Comparison of ENCODE assay signal across 8 mouse cellular contexts in genomic region chr16:87501304-87502078, GRCm38 (mm10). TPM values are rescaled to one million over a fixed set of nuclear protein-coding genes. Genes with fewer than 3 reads are reported as not detected.
DNase-seq lines count a peak whose midpoint lies in the region; ATAC-seq lines count a peak whose summit lies in the region.

No protein-coding gene starts in this region.

- 69% methylated on average over 13 of the region's 13 CpGs for WGBS in hindbrain, embryonic 11.5 days
- WGBS in hindbrain, embryonic 13.5 days: 66% methylated on average over 13 of the region's 13 CpGs

- no peaks in the 10 kb centered on the region for H3K27me3 ChIP-seq in hindbrain, embryonic 11.5 days (ENCODE audit: control insufficient read depth, insufficient read depth, low read length)
- H3K27me3 ChIP-seq in hindbrain, embryonic 13.5 days: no peaks in the 10 kb centered on the region

- DNase-seq in hindbrain, embryonic 11.5 days (ENCODE audit: low spot score): no peak
- DNase-seq in c-Kit-positive CD71-negative TER-119-negative erythroid progenitor cells, embryonic 14.5 days (ENCODE audit: low read depth): peak; percentile 22
- DNase-seq in heart, postnatal 14 days: peak; percentile 10 to 39
- DNase-seq in lung, postnatal 4 days: peak; percentile 28 to 56
- no peak for DNase-seq in left cerebral cortex, adult 18-20 months (ENCODE audit: low spot score in 2 of 2)
- DNase-seq in thymus, postnatal 14 days: no peak

- no peaks in the 10 kb centered on the region for H3K9me3 ChIP-seq in hindbrain, embryonic 11.5 days (ENCODE audit: control insufficient read depth, low read length)
- no peaks in the 10 kb centered on the region for H3K9me3 ChIP-seq in hindbrain, embryonic 13.5 days

- H3K27ac ChIP-seq in hindbrain, embryonic 11.5 days (ENCODE audit: low read depth, low read length): no peak overlapping the region
- H3K27ac ChIP-seq in hindbrain, embryonic 13.5 days: no peak overlapping the region

- H3K4me2 ChIP-seq in hindbrain, embryonic 11.5 days (replicated peaks; ENCODE audit: low read depth, low read length): no peak overlapping the region
- H3K4me2 ChIP-seq in hindbrain, embryonic 13.5 days: no peak overlapping the region

- no peak overlapping the region for H3K4me3 ChIP-seq in hindbrain, embryonic 11.5 days (ENCODE audit: low read depth, low read length)
- no peak overlapping the region for H3K4me3 ChIP-seq in hindbrain, embryonic 13.5 days

- no peaks in the 10 kb centered on the region for H3K36me3 ChIP-seq in hindbrain, embryonic 11.5 days (ENCODE audit: control insufficient read depth, insufficient read depth, low read length)
- H3K36me3 ChIP-seq in hindbrain, embryonic 13.5 days: no peaks in the 10 kb centered on the region

- H3K9ac ChIP-seq in hindbrain, embryonic 11.5 days (ENCODE audit: low read depth, low read length): no peak overlapping the region
- H3K9ac ChIP-seq in hindbrain, embryonic 13.5 days: no peak overlapping the region

- no peaks in the 10 kb centered on the region for H3K4me1 ChIP-seq in hindbrain, embryonic 11.5 days (replicated peaks; ENCODE audit: control insufficient read depth, insufficient read depth, low read length)
- H3K4me1 ChIP-seq in hindbrain, embryonic 13.5 days (replicated peaks): peaks cover 10% of the 10 kb centered on the region

- intact Hi-C loops in heart, postnatal 14 days (cut with DNase I): no loop called here

- peak; percentile 25; the same call in 1 of the 2 replicates for ATAC-seq in hindbrain, embryonic 11.5 days (ENCODE audit: low FRiP score)
- ATAC-seq in hindbrain, embryonic 13.5 days (ENCODE audit: low FRiP score): no peak
- no peak for ATAC-seq in erythroblast, adult 5-6 weeks (replicated peaks; ENCODE audit: low FRiP score, poor library complexity, severe bottlenecking)

RNA-seq across cellular contexts. Expression of gene Cct8, which starts 5.8 kb away (rescaled TPM):
- 656 and 686 TPM in 2 replicates for polyA plus RNA-seq in hindbrain, embryonic 11.5 days (2014; fragmentation: Nextera tagmentation; extraction: Ambion mirVana)
- polyA plus RNA-seq in hindbrain, embryonic 13.5 days (2015; fragmentation: Nextera tagmentation; extraction: Ambion mirVana): 446 and 454 TPM in 2 replicates
- total RNA-seq in heart, postnatal 14 days (2021): 100 to 1,000 TPM; 154 to 165 TPM
- 100 to 1,000 TPM; 180 to 183 TPM for total RNA-seq in left cerebral cortex, adult 18-20 months (2021)
- total RNA-seq in erythroblast, adult 5-6 weeks (2015; ENCODE audit: low replicate concordance): 81.5 and 105 TPM in 2 replicates
- 130 and 164 TPM in 2 replicates for total RNA-seq in erythroblast, adult 5-6 weeks (2017; ENCODE audit: low replicate concordance)

RNA-seq across cellular contexts. Expression of gene Usp16, which starts 47.0 kb away (rescaled TPM):
- polyA plus RNA-seq in hindbrain, embryonic 11.5 days (2014; fragmentation: Nextera tagmentation; extraction: Ambion mirVana): 45.8 and 58.1 TPM in 2 replicates
- polyA plus RNA-seq in hindbrain, embryonic 13.5 days (2015; fragmentation: Nextera tagmentation; extraction: Ambion mirVana): 52.6 and 54.3 TPM in 2 replicates
- 10 to 100 TPM; 34.6 to 46.0 TPM for total RNA-seq in heart, postnatal 14 days (2021)
- 10 to 100 TPM; 36.7 to 44.2 TPM for total RNA-seq in left cerebral cortex, adult 18-20 months (2021)
- 14.4 and 52.5 TPM in 2 replicates for total RNA-seq in erythroblast, adult 5-6 weeks (2015; ENCODE audit: low replicate concordance)
- total RNA-seq in erythroblast, adult 5-6 weeks (2017; ENCODE audit: low replicate concordance): 9.0 and 14.2 TPM in 2 replicates

RNA-seq across cellular contexts. Expression of gene Map3k7cl, which starts 51.6 kb away (rescaled TPM):
- 0.11 TPM in 1 of 2 replicates, not detected in the other for polyA plus RNA-seq in hindbrain, embryonic 11.5 days (2014; fragmentation: Nextera tagmentation; extraction: Ambion mirVana)
- polyA plus RNA-seq in hindbrain, embryonic 13.5 days (2015; fragmentation: Nextera tagmentation; extraction: Ambion mirVana): 0.10 TPM in 1 of 2 replicates, not detected in the other
- total RNA-seq in heart, postnatal 14 days (2021): 1 to 10 TPM; 2.7 to 3.6 TPM
- under 1 TPM; 0.37 to 0.47 TPM for total RNA-seq in left cerebral cortex, adult 18-20 months (2021)
- not detected in 2 replicates for total RNA-seq in erythroblast, adult 5-6 weeks (2015; ENCODE audit: low replicate concordance)
- not detected in 2 replicates for total RNA-seq in erythroblast, adult 5-6 weeks (2017; ENCODE audit: low replicate concordance)

Comparison
In these comparisons a context has a peak if more than half of its experiments do, and no peak if none do; other contexts are left out.
1. DNase-seq: peak in c-Kit-positive CD71-negative TER-119-negative erythroid progenitor cells, embryonic 14.5 days (single experiment), heart, postnatal 14 days (2 of 2) and lung, postnatal 4 days (2 of 2); none in hindbrain, embryonic 11.5 days (single experiment), left cerebral cortex, adult 18-20 months (0 of 2) and thymus, postnatal 14 days (single experiment).